Mouse (Mus musculus) C2C12 (cell line): ENCODE results near the gene Tgif1.

Experiments
- CTCF ChIP-seq: IDR thresholded peaks from one replicate; pipeline ENCODE4 v1.5.1; 2011; ENCODE audit not compliant: control insufficient read depth, insufficient read depth, insufficient read length
- MAX ChIP-seq: IDR thresholded peaks from one replicate; pipeline ENCODE4 v1.6.1; 2011; ENCODE audit warnings: mild to moderate bottlenecking, control low read depth
- MYOD1 ChIP-seq: IDR thresholded peaks from one replicate; pipeline ENCODE4 v1.6.1; 2011; ENCODE audit warnings: low read depth; ENCODE audit not compliant: control insufficient read depth, insufficient read length
- USF1 ChIP-seq: IDR thresholded peaks from one replicate; pipeline ENCODE4 v1.6.1; 2011; ENCODE audit warnings: low read depth, mild to moderate bottlenecking, control low read depth, moderate library complexity

- TF ChIP-seq MYOD1 (no peak), CTCF (no peak), MAX (no peak), USF1 (no peak)
These were observed 37.2 kb upstream of the Tgif1 start for GRCm38 (mm10) chr17:70890571-70890970.
